Mouse (Mus musculus): ENCODE data around the gene Chst8.

The Chst8 gene

GRCm38 (mm10) chr7:34799950-34800511 is 12.5 kb downstream of the Chst8 start:
- in situ Hi-C loops (cut with MboI): no loop called here

DNA sequence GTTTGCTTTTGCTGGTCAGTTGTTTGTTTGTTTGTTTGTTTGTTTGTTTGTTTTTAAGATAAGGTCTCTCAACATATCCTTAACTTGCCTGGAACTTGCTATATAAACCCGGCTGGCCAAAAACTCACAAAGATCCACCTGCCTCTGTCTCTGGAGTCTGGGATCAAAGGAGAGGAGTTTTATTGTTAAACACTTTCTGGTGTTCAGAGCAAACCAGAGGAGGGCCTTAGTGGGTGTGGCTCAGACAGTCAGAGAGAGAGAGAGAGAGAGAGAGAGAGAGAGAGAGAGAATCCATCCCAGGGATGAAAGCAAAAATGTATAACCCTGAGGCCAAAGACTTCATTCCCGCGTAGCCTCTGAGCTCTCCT is 13.1 kb downstream of the Chst8 start:
- in situ Hi-C loops (cut with MboI): no loop called here

DNA sequence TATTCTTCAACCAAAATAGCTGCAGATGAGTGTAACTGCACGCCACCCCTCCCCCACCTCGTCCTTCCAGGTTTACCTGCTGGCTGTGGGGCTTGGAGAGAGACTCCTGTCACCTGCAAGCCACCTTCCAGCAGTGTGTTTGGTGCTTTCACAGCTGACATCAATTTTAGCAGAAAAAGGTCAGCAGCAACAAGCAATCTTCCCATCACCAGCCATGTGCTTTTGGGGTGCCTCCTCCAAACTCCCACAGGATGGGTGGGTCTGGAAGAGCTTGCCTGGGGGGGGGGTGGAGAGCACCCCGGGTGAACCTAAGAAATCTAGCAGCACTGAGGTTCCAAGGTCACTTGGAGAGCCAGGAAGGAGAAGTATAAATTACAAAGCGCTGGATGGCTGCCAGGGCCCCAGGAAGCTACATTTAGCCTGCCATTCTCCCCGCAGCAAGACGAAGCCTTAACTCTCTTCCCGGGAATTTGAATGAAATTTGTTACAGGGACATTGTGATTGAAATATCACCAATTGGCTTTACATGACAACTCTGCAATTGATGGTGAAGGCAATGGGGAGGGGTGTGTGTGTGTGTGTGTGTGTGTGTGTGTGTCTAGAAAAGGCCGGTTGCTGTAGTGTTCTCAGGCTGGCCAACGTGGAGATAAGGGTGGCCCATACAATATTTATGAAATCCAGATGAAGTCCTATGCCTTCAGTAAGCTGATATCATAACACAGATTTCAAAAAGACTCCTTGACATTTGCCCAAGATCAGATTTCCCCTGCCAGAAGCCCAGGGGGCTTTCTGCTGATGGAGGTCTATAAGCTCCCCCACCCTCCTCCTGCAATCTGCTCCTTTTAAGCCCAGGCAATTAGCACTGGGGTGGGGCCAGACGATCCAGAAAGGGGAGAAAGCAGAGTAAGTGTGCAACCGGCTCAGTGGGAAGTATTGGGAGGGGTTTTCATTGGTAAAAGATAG is 13.8 kb downstream of the Chst8 start:
- in situ Hi-C loops (cut with MboI): no loop called here

DNA sequence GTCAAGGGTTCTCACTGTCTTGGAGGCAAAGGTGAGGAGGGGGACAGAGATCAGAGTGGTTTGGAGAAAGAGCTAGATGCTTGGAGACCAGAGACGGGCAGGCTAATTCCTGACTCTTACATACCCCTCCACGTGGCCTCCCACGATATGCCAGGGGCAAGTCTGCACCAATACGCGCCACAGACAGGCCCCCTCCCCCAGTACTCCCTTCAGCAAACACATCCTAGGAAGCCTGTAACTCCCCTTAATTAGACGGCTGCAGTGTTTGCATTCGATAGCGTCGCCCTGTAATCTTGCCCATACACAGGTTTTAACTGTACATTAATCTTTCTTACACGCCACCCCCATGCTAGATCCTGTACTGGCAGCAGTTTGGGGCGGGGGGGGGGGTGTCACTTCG is 14.5 kb downstream of the Chst8 start:
- in situ Hi-C loops (cut with MboI): no loop called here

DNA sequence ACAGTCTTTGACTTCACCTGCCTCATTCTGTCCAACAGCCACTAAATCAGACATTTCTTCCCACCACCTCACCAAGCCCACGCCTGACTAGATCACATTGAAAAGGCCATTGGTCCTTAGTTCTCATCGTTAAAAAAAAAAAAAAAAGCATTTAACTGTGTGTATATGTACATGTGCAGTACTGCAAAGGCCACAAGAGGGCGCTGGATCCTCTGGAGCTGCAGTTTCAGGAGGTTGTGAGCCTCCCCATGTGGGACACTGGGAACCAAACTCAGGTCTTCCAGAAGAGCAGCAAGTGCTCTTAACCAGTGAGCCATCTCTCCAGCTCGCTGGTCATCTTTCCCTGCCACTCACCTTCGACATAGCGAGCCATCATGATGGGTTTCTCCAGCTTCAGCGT is 22.1 kb downstream of the Chst8 start:
- in situ Hi-C loops (cut with MboI): no loop called here

DNA sequence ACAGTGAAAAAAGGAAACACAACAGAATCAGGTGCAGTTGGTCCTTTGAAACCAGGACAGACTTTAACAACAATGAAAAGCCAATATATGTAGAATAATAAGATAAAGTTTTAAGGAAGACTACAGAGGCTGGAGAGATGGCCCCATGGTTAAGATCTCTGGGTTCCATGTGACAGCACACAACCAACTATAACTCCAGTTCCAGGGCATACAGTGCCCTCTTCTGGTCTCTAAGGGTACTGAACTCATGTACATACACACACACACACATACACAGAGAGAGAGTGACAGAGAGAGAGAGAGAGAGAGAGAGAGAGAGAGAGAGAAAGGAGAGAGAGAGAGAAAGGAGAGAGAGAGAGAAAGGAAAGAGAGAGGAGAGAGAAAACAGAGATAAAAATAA is 25.3 kb downstream of the Chst8 start:
- in situ Hi-C loops (cut with MboI): no loop called here

DNA sequence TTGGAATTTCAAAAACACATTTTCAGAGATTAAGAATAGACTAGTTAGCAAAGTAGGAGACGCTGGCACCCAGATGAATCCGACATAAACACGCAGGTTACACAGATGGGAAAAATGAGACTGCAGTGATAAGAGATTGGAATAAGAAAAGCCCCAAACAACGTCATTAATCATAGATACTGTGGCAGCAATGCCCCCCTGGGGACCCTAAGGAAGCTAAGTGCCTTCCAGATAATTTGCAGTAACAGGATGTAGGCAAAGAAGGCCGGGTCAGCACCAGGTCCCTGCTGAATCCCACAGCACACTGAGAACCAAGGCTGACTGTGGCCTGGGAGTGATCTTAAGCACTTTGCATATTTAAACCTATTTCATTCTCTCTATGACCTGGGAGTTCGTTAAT is 27.5 kb downstream of the Chst8 start:
- in situ Hi-C loops (cut with MboI): no loop called here

DNA sequence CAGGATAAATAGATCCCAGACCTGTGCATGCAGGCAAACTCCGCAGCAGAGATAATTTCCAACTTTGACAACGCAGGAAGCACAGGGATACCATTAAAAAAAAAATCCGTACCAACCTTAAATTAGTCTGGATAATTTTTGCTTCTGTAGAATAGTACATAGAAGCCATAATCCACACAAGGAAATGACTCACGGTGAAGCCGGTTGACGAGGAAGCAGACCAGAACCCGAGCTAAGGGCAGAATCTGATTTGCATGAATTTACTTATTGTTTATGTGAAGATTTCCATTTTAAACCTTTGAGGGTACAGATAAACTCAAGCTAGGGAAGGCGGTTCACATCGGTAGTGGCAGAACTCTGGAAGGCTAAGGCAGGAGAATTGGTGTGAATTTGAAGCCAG is 28.0 kb downstream of the Chst8 start:
- in situ Hi-C loops (cut with MboI): no loop called here

DNA sequence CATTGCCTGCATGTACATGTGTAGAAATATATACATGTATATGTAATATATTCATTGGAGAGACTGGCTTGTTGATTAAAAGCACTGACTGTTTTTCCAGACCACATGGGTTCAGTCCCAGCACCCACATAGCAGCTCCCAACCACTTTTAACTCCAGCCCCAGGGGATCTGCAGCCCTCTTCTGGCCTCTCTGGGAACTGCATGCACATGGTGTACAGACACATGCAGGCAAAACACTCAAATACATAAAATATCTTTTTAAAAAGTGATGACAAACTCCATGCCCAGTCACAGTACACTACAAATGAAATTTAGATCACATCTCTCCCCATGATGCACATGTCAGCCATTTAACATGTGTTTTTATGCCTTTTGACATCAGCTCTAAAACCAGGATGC is 30.5 kb downstream of the Chst8 start:
- in situ Hi-C loops (cut with MboI): no loop called here

- in situ Hi-C loops (cut with MboI): no loop called here
These were observed 31.3 kb downstream of the Chst8 start for GRCm38 (mm10) chr7:34781217-34781616.

DNA sequence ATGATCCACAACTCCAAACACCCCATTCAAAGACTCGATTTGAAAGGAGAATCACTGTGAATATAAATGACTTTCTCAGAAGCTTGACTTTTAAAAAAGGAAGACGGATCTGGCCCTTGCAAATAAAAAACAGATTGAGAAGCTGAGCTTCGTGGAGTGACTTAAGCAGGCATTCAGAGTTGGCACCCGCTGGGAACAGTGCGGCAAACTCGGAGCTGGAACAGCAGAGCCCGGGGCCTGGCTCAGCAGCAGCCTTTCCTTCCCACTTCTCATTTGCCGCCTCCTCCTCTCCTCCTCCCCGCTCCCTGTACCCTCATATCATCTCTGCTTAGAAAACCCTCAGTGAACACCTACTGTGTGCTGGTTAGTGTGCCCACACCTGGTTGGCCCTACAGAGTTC is 34.1 kb downstream of the Chst8 start:
- in situ Hi-C loops (cut with MboI): no loop called here

DNA sequence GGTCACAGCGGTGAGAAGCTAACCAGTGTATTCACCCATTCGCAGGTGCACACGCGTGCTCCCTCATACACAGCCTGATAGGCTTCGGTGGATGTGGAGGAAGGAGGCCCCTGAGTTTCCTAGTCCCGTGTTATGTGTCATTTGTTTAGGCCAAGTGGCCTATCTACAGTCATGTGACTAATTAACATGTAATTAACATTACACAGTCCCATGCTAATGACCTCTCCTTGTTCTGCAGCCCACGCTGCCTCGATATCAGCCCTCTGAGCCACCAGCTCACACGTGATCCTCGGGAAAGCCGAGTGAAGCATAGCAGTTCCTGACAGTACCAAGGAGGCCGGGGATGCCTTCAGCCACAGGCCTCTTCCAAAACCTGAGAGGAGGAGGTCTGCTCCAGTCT is 36.9 kb downstream of the Chst8 start:
- in situ Hi-C loops (cut with MboI): no loop called here

DNA sequence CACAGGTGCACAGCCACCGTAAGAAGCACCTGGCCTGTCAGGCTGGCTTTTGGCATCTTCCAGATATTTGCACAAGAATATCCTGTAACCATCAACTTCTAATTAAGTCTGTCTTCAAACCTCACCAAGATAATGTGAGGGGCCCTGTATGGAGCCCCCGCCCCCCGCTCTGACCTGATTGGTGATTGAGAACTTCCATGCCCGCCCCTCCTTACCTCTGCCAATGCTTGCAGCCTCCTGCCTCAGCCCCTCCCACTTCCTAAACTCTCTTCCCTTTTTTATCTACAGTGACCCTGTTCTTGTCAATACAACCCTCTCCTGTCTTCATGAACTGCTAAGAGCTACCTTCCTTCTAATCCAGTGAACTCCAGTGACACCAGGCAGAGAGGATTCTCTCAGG is 37.6 kb downstream of the Chst8 start:
- in situ Hi-C loops (cut with MboI): no loop called here

DNA sequence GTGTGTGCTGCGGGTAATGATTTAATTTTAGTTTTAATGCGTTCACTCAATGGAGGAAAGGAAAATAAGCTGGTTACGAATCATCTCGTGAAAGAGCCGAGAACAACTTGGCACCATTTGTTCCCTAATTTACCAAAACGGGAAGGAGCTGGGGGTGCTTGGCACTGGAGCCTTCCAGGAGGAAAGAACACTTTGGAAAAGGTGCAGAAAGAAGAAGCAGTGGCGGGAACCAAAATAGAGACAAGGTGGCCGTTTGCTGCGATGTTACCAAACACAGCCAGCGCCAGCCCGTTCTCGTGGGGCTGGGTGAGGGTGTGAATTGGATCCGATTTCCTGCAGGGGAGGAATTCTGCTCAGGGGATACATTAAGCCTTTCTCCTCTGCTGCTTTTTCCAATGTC is 38.5 kb downstream of the Chst8 start:
- in situ Hi-C loops (cut with MboI): no loop called here

DNA sequence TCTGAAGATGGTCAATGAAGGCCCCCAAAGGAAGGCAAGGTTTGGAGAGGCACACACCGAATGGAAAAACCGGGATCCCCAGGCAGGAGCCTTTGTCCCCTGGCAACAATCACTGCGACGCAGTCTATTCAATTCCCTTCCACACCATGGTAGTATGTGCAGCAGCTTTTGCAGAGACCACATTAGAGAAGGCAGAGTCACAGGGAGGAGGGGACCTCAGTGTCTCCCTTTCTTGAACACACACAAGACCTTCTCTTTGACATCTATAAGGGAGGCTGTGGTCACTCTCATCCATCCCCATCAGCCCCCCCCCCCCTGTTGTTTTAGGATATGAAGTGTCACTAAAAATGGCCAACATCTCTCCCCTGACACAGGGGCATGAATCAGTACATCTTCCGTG is 39.2 kb downstream of the Chst8 start:
- in situ Hi-C loops (cut with MboI): no loop called here

DNA sequence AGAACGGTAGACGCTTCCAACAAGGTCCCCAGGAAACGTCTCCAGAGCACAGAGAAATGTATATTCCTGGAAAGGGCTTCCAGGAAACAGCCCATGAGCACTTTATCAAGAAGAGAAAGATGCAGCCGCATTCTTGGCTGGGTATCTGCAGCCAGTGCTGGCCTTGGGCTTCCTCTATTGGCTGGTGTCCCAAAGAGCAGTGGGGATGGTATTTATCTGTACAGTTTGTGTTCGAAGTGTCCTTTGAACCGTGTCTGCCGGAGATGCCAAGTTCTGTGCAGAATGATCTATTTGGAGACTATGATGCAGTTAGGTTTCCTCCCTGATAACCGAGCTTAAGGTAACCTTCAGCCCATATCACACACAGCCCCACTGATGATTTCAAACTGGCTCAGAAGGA is 43.0 kb downstream of the Chst8 start:
- in situ Hi-C loops (cut with MboI): no loop called here

GRCm38 (mm10) chr7:34764250-34765148 is 48.0 kb downstream of the Chst8 start:
- in situ Hi-C loops (cut with MboI): no loop called here

GRCm38 (mm10) chr7:34759378-34759822 is 53.1 kb downstream of the Chst8 start:
- in situ Hi-C loops (cut with MboI): no loop called here

DNA sequence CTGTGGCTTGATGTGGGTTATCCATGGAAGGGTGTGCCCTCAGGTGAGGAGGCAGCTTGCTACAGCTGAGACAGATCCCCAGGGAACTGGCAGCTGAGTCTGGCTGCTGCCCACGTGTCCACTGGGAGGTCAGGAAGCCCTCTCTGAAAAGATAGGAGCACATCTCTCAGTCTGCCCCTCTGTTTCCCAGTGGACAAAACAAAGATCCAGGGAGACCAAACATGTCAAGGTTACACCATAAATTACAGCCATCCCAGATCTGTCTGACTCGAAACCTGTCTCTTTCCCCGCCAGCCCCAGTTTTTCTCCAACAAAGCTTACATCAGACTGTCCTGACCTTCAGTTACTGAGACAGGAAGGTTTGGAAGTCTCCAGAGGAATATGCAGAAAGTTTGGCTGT is 53.8 kb downstream of the Chst8 start:
- in situ Hi-C loops (cut with MboI): no loop called here

DNA sequence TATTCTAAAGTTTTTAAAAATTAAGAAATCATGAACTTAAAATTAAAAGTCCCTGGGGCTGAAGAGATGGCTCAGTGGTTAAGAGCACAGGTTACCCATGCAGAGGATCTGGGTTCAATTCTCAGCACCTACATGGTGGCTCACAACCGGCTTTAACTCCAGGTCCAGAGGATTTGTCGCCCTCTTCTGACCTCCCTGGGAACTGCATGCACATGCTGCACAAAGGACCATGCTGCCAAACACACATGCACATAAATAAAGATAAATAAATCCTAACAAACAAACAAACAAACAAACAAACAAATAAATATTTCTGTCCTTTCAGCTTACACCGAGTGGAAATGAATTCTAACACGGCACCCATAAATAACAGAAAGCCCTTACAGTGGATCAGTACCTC is 55.0 kb downstream of the Chst8 start:
- in situ Hi-C loops (cut with MboI): no loop called here

GRCm38 (mm10) chr7:34753140-34753886 is 59.2 kb downstream of the Chst8 start:
- in situ Hi-C loops (cut with MboI): no loop called here
